Mouse (Mus musculus) MEL (cell line): Measurements from ENCODE around the gene Satb1. TPM values are rescaled to one million over a fixed set of nuclear protein-coding genes. Genes with fewer than 3 reads are reported as not detected.

Source experiments
- DNase-seq: peaks from one replicate; pipeline ENCODE4 v3.0.0; 2011; ENCODE audit warnings: low read depth, low spot score
- H3K27ac ChIP-seq: 2 replicates; pipeline ENCODE4 v1.5.1; 2012; ENCODE audit warnings: low read depth, mild to moderate bottlenecking, control low read depth, low read length, moderate library complexity; ENCODE audit not compliant: control insufficient read depth
- H3K27me3 ChIP-seq, 2 experiments: fragments of 150-350 bp in 1 of 2; sonication (generic) in 1 of 2; 2 replicates each; pipeline ENCODE4 v1.6.1; 2012; ENCODE audit warnings: low read length in 2 of 2, mild to moderate bottlenecking in 2 of 2, improper control_type of control experiment in 1 of 2, moderate library complexity in 1 of 2; ENCODE audit not compliant: insufficient read depth in 2 of 2, control insufficient read depth in 1 of 2
- H3K36me3 ChIP-seq, 2 experiments: 2 replicates each; pipeline ENCODE4 v1.6.1; 2012 to 2014; ENCODE audit warnings: low read length in 2 of 2, improper control_type of control experiment in 1 of 2, inconsistent platforms in 1 of 2, mild to moderate bottlenecking in 1 of 2; ENCODE audit not compliant: insufficient read depth in 2 of 2, control insufficient read depth in 1 of 2
- H3K4me1 ChIP-seq, 2 experiments: fragments of 150-350 bp in 1 of 2; sonication (generic) in 1 of 2; 2 replicates each; pipeline ENCODE4 v1.6.1; 2012; ENCODE audit warnings: low read length in 2 of 2, improper control_type of control experiment in 1 of 2, mild to moderate bottlenecking in 1 of 2; ENCODE audit not compliant: insufficient read depth in 2 of 2, control insufficient read depth in 1 of 2
- H3K4me3 ChIP-seq, 2 experiments: fragments of 150-350 bp in 1 of 2; sonication (generic) in 1 of 2; 2 replicates each; pipeline ENCODE4 v1.5.1; 2012; ENCODE audit warnings: low read depth in 2 of 2, low read length in 2 of 2, mild to moderate bottlenecking in 2 of 2, moderate library complexity in 2 of 2, control low read depth in 1 of 2, improper control_type of control experiment in 1 of 2; ENCODE audit not compliant: control insufficient read depth in 1 of 2, insufficient read depth in 1 of 2
- H3K79me2 ChIP-seq: 2 replicates; pipeline ENCODE4 v1.6.1; 2012; ENCODE audit warnings: mild to moderate bottlenecking, low read length, moderate library complexity; ENCODE audit not compliant: control insufficient read depth, poor library complexity, insufficient read depth
- H3K9ac ChIP-seq: 2 replicates; pipeline ENCODE4 v1.6.1; 2012; ENCODE audit warnings: low read depth, mild to moderate bottlenecking, control low read depth, low read length, moderate library complexity; ENCODE audit not compliant: control insufficient read depth, poor library complexity, severe bottlenecking
- H3K9me3 ChIP-seq: fragments of 150-350 bp; sonication (generic); replicated peaks from 2 replicates; pipeline ENCODE4 v1.6.1; 2012; ENCODE audit warnings: mild to moderate bottlenecking, low read length, improper control_type of control experiment, moderate library complexity; ENCODE audit not compliant: insufficient read depth
- CHD1 ChIP-seq: IDR thresholded peaks from 2 replicates; pipeline ENCODE4 v1.6.1; 2012; ENCODE audit warnings: low read depth, mild to moderate bottlenecking, inconsistent platforms, low read length, improper control_type of control experiment
- CHD2 ChIP-seq: IDR thresholded peaks from 2 replicates; pipeline ENCODE4 v1.6.1; 2011; ENCODE audit warnings: low read length, improper control_type of control experiment
- CTCF ChIP-seq, 3 experiments: IDR thresholded peaks in 2 of 3; conservative IDR thresholded peaks in 1 of 3; 2 replicates each; pipeline ENCODE4 v1.5.1; 2011 to 2012; ENCODE audit warnings: low read length in 3 of 3, low read depth in 2 of 3, mild to moderate bottlenecking in 2 of 3, improper control_type of control experiment in 1 of 3, inconsistent platforms in 1 of 3, mixed read lengths in 1 of 3, moderate library complexity in 1 of 3; ENCODE audit not compliant: control insufficient read depth in 1 of 3, insufficient read depth in 1 of 3, poor library complexity in 1 of 3, severe bottlenecking in 1 of 3
- E2F4 ChIP-seq: IDR thresholded peaks from 2 replicates; pipeline ENCODE4 v1.6.1; 2011; ENCODE audit warnings: low read depth, low read length, improper control_type of control experiment, borderline replicate concordance
- EP300 ChIP-seq, 2 experiments: IDR thresholded peaks; 2 replicates each; pipeline ENCODE4 v1.6.1; 2011; ENCODE audit warnings: improper control_type of control experiment in 2 of 2, low read length in 2 of 2, low read depth in 1 of 2, mild to moderate bottlenecking in 1 of 2
- ETS1 ChIP-seq: IDR thresholded peaks from 2 replicates; pipeline ENCODE4 v1.6.1; 2012; ENCODE audit warnings: low read depth, mild to moderate bottlenecking, inconsistent platforms, low read length, improper control_type of control experiment, moderate library complexity
- GATA1 ChIP-seq: IDR thresholded peaks from 2 replicates; pipeline ENCODE4 v1.6.1; 2011; ENCODE audit warnings: low read depth, low read length, improper control_type of control experiment
- HCFC1 ChIP-seq: IDR thresholded peaks from 2 replicates; pipeline ENCODE4 v1.6.1; 2012; ENCODE audit warnings: low read depth, mild to moderate bottlenecking, inconsistent platforms, low read length, improper control_type of control experiment, moderate library complexity
- JUND ChIP-seq: IDR thresholded peaks from 2 replicates; pipeline ENCODE4 v1.6.1; 2011; ENCODE audit warnings: low read depth, mild to moderate bottlenecking, improper control_type of control experiment, low read length
- KAT2A ChIP-seq: conservative IDR thresholded peaks from 2 replicates; pipeline ENCODE4 v1.6.1; 2012; ENCODE audit warnings: low read depth, low read length, improper control_type of control experiment, inconsistent platforms
- MAFK ChIP-seq: IDR thresholded peaks from 2 replicates; pipeline ENCODE4 v1.6.1; 2011; ENCODE audit warnings: low read depth, mild to moderate bottlenecking, low read length, improper control_type of control experiment, borderline replicate concordance
- MAX ChIP-seq: IDR thresholded peaks from 2 replicates; pipeline ENCODE4 v1.6.1; 2011; ENCODE audit warnings: low read length, improper control_type of control experiment
- MEF2A ChIP-seq: IDR thresholded peaks from 2 replicates; pipeline ENCODE4 v1.6.1; 2014; ENCODE audit warnings: low read depth, mild to moderate bottlenecking, inconsistent platforms, low read length, improper control_type of control experiment; ENCODE audit not compliant: poor library complexity, insufficient replicate concordance, severe bottlenecking; ENCODE audit errors: extremely low read depth
- MXI1 ChIP-seq: IDR thresholded peaks from 2 replicates; pipeline ENCODE4 v1.6.1; 2011; ENCODE audit warnings: mild to moderate bottlenecking, low read depth, low read length, improper control_type of control experiment
- MYC ChIP-seq: IDR thresholded peaks from 2 replicates; pipeline ENCODE4 v1.6.1; 2011; ENCODE audit warnings: low read depth, mild to moderate bottlenecking, low read length, improper control_type of control experiment, moderate library complexity
- NRF1 ChIP-seq: IDR thresholded peaks from 2 replicates; pipeline ENCODE4 v1.6.1; 2014; ENCODE audit warnings: low read depth, mild to moderate bottlenecking, inconsistent platforms, low read length, improper control_type of control experiment, moderate library complexity; ENCODE audit not compliant: poor library complexity, insufficient read depth, severe bottlenecking
- POLR2AphosphoS2 ChIP-seq: IDR thresholded peaks from 2 replicates; pipeline ENCODE4 v1.6.1; 2011; ENCODE audit warnings: low read length, improper control_type of control experiment
- RAD21 ChIP-seq: IDR thresholded peaks from 2 replicates; pipeline ENCODE4 v1.6.1; 2011; ENCODE audit warnings: mild to moderate bottlenecking, low read depth, low read length, improper control_type of control experiment
- RCOR1 ChIP-seq: IDR thresholded peaks from 2 replicates; pipeline ENCODE4 v1.6.1; 2012; ENCODE audit warnings: low read depth, mild to moderate bottlenecking, inconsistent platforms, low read length, improper control_type of control experiment
- SIN3A ChIP-seq: IDR thresholded peaks from 2 replicates; pipeline ENCODE4 v1.6.1; 2012; ENCODE audit warnings: low read length, improper control_type of control experiment, inconsistent platforms
- SMC3 ChIP-seq: IDR thresholded peaks from 2 replicates; pipeline ENCODE4 v1.6.1; 2011; ENCODE audit warnings: low read depth, low read length, improper control_type of control experiment
- TAL1 ChIP-seq: IDR thresholded peaks from 2 replicates; pipeline ENCODE4 v1.6.1; 2012; ENCODE audit warnings: mild to moderate bottlenecking, inconsistent platforms, low read length, moderate library complexity, mixed read lengths
- USF1 ChIP-seq: IDR thresholded peaks from 2 replicates; pipeline ENCODE4 v1.6.1; 2014; ENCODE audit warnings: low read depth, mild to moderate bottlenecking, inconsistent platforms, low read length, improper control_type of control experiment, moderate library complexity
- USF2 ChIP-seq, 2 experiments: IDR thresholded peaks; 2 replicates each; pipeline ENCODE4 v1.6.1; 2011 to 2012; ENCODE audit warnings: improper control_type of control experiment in 2 of 2, low read length in 2 of 2, borderline replicate concordance in 1 of 2, inconsistent platforms in 1 of 2, low read depth in 1 of 2, mild to moderate bottlenecking in 1 of 2; ENCODE audit not compliant: insufficient read depth in 1 of 2
- ZKSCAN1 ChIP-seq: IDR thresholded peaks from 2 replicates; pipeline ENCODE4 v1.6.1; 2012; ENCODE audit warnings: low read depth, mild to moderate bottlenecking, inconsistent platforms, low read length, improper control_type of control experiment, moderate library complexity
- ZMIZ1 ChIP-seq: IDR thresholded peaks from 2 replicates; pipeline ENCODE4 v1.6.1; 2012; ENCODE audit warnings: low read depth, mild to moderate bottlenecking, inconsistent platforms, low read length, improper control_type of control experiment, moderate library complexity
- polyA plus RNA-seq, 2 experiments: library from polyadenylated mRNA; stranded (reverse) in 1 of 2; unstranded in 1 of 2; fragments of >175 nt in 1 of 2; fragments of >200 nt in 1 of 2; gene quantifications; 2 replicates each; pipeline versions ENCODE4 v1.2.1 to v1.2.4; 2012; ENCODE audit warnings: low replicate concordance in 2 of 2, low read depth in 1 of 2; ENCODE audit not compliant: insufficient read length in 2 of 2, insufficient read depth in 1 of 2, missing spikeins in 1 of 2
- total RNA-seq: library from RNA; depleted of rRNA; stranded (reverse); fragments of 300-350 nt; gene quantifications from 2 replicates; pipeline ENCODE4 v1.2.3, GENCODE M21; 2012

Gene Satb1
- total and polyA plus RNA-seq, 3 experiments = 0.08 TPM; not detected in 2

GRCm38 (mm10) chr17:51760997-51761655 is 72.0 kb downstream of the Satb1 start:
- Histone ChIP-seq H3K36me3 (no peaks in the 10 kb centered on the region), H3K4me1 (no peaks in the 10 kb centered on the region), H3K27ac (no peak overlapping the region), H3K79me2 (no peaks in the 10 kb centered on the region), H3K27me3 (peaks cover 0 to 2% of the 10 kb centered on the region in 2 experiments; a peak in 1 of 4 replicates), H3K9ac (no peak overlapping the region), H3K9me3 (no peaks in the 10 kb centered on the region), H3K4me3 (no peak overlapping the region)
- TF ChIP-seq E2F4 (no peak), SIN3A (no peak), KAT2A (no peak), USF2 (IDR thresholded peaks at IDR 0.05; ENCODE audit: borderline replicate concordance in 1 of 2, insufficient read depth in 1 of 2, low read depth in 1 of 2, low read length in 2 of 2) (no peak), MAX (no peak), USF1 (no peak), MYC (no peak), GATA1 (no peak), ZKSCAN1 (no peak), SMC3 (no peak), MAFK (no peak), ETS1 (no peak), JUND (no peak)
- DNase-seq = no peak

GRCm38 (mm10) chr17:51760251-51760887 is 72.7 kb downstream of the Satb1 start:
- H3K9me3 ChIP-seq = no peaks in the 10 kb centered on the region
- no peak for DNase-seq
- H3K79me2 ChIP-seq = no peaks in the 10 kb centered on the region
- H3K27me3 ChIP-seq = peaks cover 0 to 2% of the 10 kb centered on the region in 2 experiments; a peak in 1 of 4 replicates
- no peak overlapping the region for H3K4me3 ChIP-seq
- no peak for TF ChIP-seq CHD2
- no peak for TF ChIP-seq RAD21
- TF ChIP-seq MEF2A = no peak
- TF ChIP-seq ZMIZ1 = no peak
- no peak for TF ChIP-seq MXI1
- no peak for TF ChIP-seq SIN3A
- no peak for TF ChIP-seq ZKSCAN1
- no peak for TF ChIP-seq RCOR1
- TF ChIP-seq KAT2A = no peak
- no peak for TF ChIP-seq CHD1
- no peak for TF ChIP-seq NRF1
- no peak for TF ChIP-seq CTCF (IDR thresholded peaks at IDR 0.05 in 2 of 3, conservative IDR thresholded peaks at IDR 0.05 in 1 of 3; ENCODE audit: control insufficient read depth in 1 of 3, insufficient read depth in 1 of 3, low read depth in 2 of 3, low read length in 3 of 3, poor library complexity in 1 of 3, severe bottlenecking in 1 of 3)
- no peak for TF ChIP-seq GATA1
- TF ChIP-seq HCFC1 = no peak
- no peak for TF ChIP-seq POLR2AphosphoS2
- no peak for TF ChIP-seq USF1
- TF ChIP-seq MAX = no peak
- TF ChIP-seq EP300 (IDR thresholded peaks at IDR 0.05; ENCODE audit: low read depth in 1 of 2, low read length in 2 of 2) = no peak
- no peak for TF ChIP-seq TAL1
- no peaks in the 10 kb centered on the region for H3K36me3 ChIP-seq
- H3K27ac ChIP-seq = no peak overlapping the region
- H3K9ac ChIP-seq = no peak overlapping the region
- no peaks in the 10 kb centered on the region for H3K4me1 ChIP-seq
